8 mouse cellular contexts compared by ENCODE assay signal in genomic region chr11:53456474-53457371, GRCm38 (mm10). TPM values are rescaled to one million over a fixed set of nuclear protein-coding genes. Genes with fewer than 3 reads are reported as not detected.
DNase-seq lines count a peak whose midpoint lies in the region; ATAC-seq and TF ChIP-seq lines count a peak whose summit lies in the region.

Gene Gm10447 (minus strand): TSS chr11:53457110.
Gene Shroom1 (plus strand): TSS chr11:53457205.

- H3K27ac ChIP-seq in forebrain, embryonic 15.5 days (replicated peaks): no peak within 1 kb of the TSS
- H3K27ac ChIP-seq in limb, embryonic 12.5 days: peak within 1 kb of the TSS; percentile 45
- H3K27ac ChIP-seq in midbrain, embryonic 11.5 days (ENCODE audit: low read depth, low read length): no peak within 1 kb of the TSS

- peak within 1 kb of the TSS; percentile 39 for H3K9ac ChIP-seq in forebrain, embryonic 15.5 days (replicated peaks)
- H3K9ac ChIP-seq in limb, embryonic 12.5 days (replicated peaks): peak within 1 kb of the TSS; percentile 71
- peak within 1 kb of the TSS; percentile 62 for H3K9ac ChIP-seq in midbrain, embryonic 11.5 days (ENCODE audit: low read length)

- peaks cover 19% of the 10 kb centered on the region for H3K4me1 ChIP-seq in E14TG2a.4 (replicated peaks; ENCODE audit: low read depth, low read length)
- H3K4me1 ChIP-seq in forebrain, embryonic 15.5 days: peaks cover 12% of the 10 kb centered on the region
- no peaks in the 10 kb centered on the region for H3K4me1 ChIP-seq in limb, embryonic 12.5 days (replicated peaks)
- H3K4me1 ChIP-seq in midbrain, embryonic 11.5 days (ENCODE audit: control insufficient read depth, insufficient read depth, low read length): 0 out of 2 replicates have a peak, but pooled peaks cover 3% of the 10 kb centered on the region

- peak; percentile 13; the same call in 1 of the 2 replicates for TF ChIP-seq CTCF in E14TG2a.4 (conservative IDR thresholded peaks at IDR 0.05; ENCODE audit: low read length)

- H3K4me3 ChIP-seq in E14TG2a.4 (replicated peaks; ENCODE audit: low read length): peak within 1 kb of the TSS; percentile 76
- H3K4me3 ChIP-seq in forebrain, embryonic 15.5 days: peak within 1 kb of the TSS; percentile 43
- H3K4me3 ChIP-seq in limb, embryonic 12.5 days (replicated peaks): peak within 1 kb of the TSS; percentile 56
- H3K4me3 ChIP-seq in midbrain, embryonic 11.5 days (ENCODE audit: low read depth, low read length): peak within 1 kb of the TSS; percentile 43

- H3K4me2 ChIP-seq in forebrain, embryonic 15.5 days (replicated peaks): peak within 1 kb of the TSS; percentile 69
- H3K4me2 ChIP-seq in limb, embryonic 12.5 days: peak within 1 kb of the TSS; percentile 87
- H3K4me2 ChIP-seq in midbrain, embryonic 11.5 days: peak within 1 kb of the TSS; percentile 83

- peak; percentile 75 for DNase-seq in adrenal gland, postnatal 10 days
- DNase-seq in midbrain, embryonic 11.5 days (ENCODE audit: low spot score, missing footprints): peak; percentile 94
- no peak for DNase-seq in spleen, adult 12 weeks (ENCODE audit: low spot score)

- H3K36me3 ChIP-seq in E14TG2a.4 (ENCODE audit: insufficient read depth, low read length): no peaks in the 10 kb centered on the region
- no peaks in the 10 kb centered on the region for H3K36me3 ChIP-seq in forebrain, embryonic 15.5 days
- no peaks in the 10 kb centered on the region for H3K36me3 ChIP-seq in limb, embryonic 12.5 days
- H3K36me3 ChIP-seq in midbrain, embryonic 11.5 days (ENCODE audit: control insufficient read depth, insufficient read depth, low read length): no peaks in the 10 kb centered on the region

- peak; percentile 43; the same call in 1 of the 2 replicates for ATAC-seq in forebrain, embryonic 15.5 days (replicated peaks)
- ATAC-seq in hematopoietic stem cell, adult 5-6 weeks (replicated peaks in 1 of 2; ENCODE audit: insufficient read depth in 1 of 2, low FRiP score in 2 of 2, low TSS enrichment in 1 of 2, low read depth in 1 of 2, poor library complexity in 2 of 2, severe bottlenecking in 2 of 2): peak; percentile 44 to 68; a peak in 3 of 4 replicates
- ATAC-seq in limb, embryonic 12.5 days (ENCODE audit: insufficient number of reproducible peaks, insufficient read depth, low FRiP score, low TSS enrichment, low read depth): peak; percentile 86
- ATAC-seq in midbrain, embryonic 11.5 days (ENCODE audit: low FRiP score): peak; percentile 75
- ATAC-seq in monocyte, adult 5-6 weeks (replicated peaks; ENCODE audit: insufficient number of reproducible peaks, low FRiP score, low TSS enrichment, poor library complexity, severe bottlenecking): no peak

- peaks cover 81% of the 10 kb centered on the region for H3K27me3 ChIP-seq in E14TG2a.4 (ENCODE audit: insufficient read depth, low read length)
- H3K27me3 ChIP-seq in forebrain, embryonic 15.5 days: peaks cover 32% of the 10 kb centered on the region
- H3K27me3 ChIP-seq in limb, embryonic 12.5 days: peaks cover 26% of the 10 kb centered on the region
- peaks cover 27% of the 10 kb centered on the region for H3K27me3 ChIP-seq in midbrain, embryonic 11.5 days (ENCODE audit: control insufficient read depth, insufficient read depth, low read length)

- no peaks in the 10 kb centered on the region for H3K9me3 ChIP-seq in E14TG2a.4 (ENCODE audit: low read length)
- H3K9me3 ChIP-seq in forebrain, embryonic 15.5 days: no peaks in the 10 kb centered on the region
- no peaks in the 10 kb centered on the region for H3K9me3 ChIP-seq in limb, embryonic 12.5 days
- no peaks in the 10 kb centered on the region for H3K9me3 ChIP-seq in midbrain, embryonic 11.5 days (ENCODE audit: control insufficient read depth, low read length)

- WGBS in forebrain, embryonic 15.5 days: 4% methylated on average over 41 of the region's 42 CpGs
- WGBS in limb, embryonic 12.5 days: 2% methylated on average over 42 of the region's 42 CpGs
- WGBS in midbrain, embryonic 11.5 days: 6% methylated on average over 42 of the region's 42 CpGs

RNA-seq across cellular contexts. Expression of gene Gm10447, which starts in this region (rescaled TPM):
- under 1 TPM; 0.12 to 0.15 TPM for total RNA-seq in adrenal gland, postnatal 10 days (2021)
- 0.08 TPM in 1 of 2 replicates, not detected in the other for polyA plus RNA-seq in forebrain, embryonic 15.5 days (2015; fragmentation: Nextera tagmentation; extraction: Ambion mirVana)
- total RNA-seq in hematopoietic stem cell, adult 5-6 weeks (2017): not detected in 2 replicates
- 0.36 and 0.38 TPM in 2 replicates for polyA plus RNA-seq in limb, embryonic 12.5 days (2016; fragmentation: Nextera tagmentation; extraction: Ambion mirVana)
- not detected in 2 replicates for polyA plus RNA-seq in midbrain, embryonic 11.5 days (2014; fragmentation: Nextera tagmentation; extraction: Ambion mirVana)
- total RNA-seq in monocyte, adult 5-6 weeks (2017): not detected in 3 replicates

RNA-seq across cellular contexts. Expression of gene Shroom1, which starts in this region (rescaled TPM):
- 1 to 10 TPM; 3.2 to 5.4 TPM for total RNA-seq in adrenal gland, postnatal 10 days (2021)
- polyA plus RNA-seq in forebrain, embryonic 15.5 days (2015; fragmentation: Nextera tagmentation; extraction: Ambion mirVana): 1.6 and 2.3 TPM in 2 replicates
- total RNA-seq in hematopoietic stem cell, adult 5-6 weeks (2017): 0.69 TPM in 1 of 2 replicates, not detected in the other
- 6.3 and 6.8 TPM in 2 replicates for polyA plus RNA-seq in limb, embryonic 12.5 days (2016; fragmentation: Nextera tagmentation; extraction: Ambion mirVana)
- 1.6 and 1.9 TPM in 2 replicates for polyA plus RNA-seq in midbrain, embryonic 11.5 days (2014; fragmentation: Nextera tagmentation; extraction: Ambion mirVana)
- not detected in 3 replicates for total RNA-seq in monocyte, adult 5-6 weeks (2017)

Comparison
In these comparisons a context has a peak if more than half of its experiments do, and no peak if none do; other contexts are left out.
1. Peak in ATAC-seq in hematopoietic stem cell, adult 5-6 weeks; RNA of the genes that start here not detected or under 1 TPM.